Mouse (Mus musculus): Measurements from ENCODE around the gene Mex3a. TPM values are rescaled to one million over a fixed set of nuclear protein-coding genes. Genes with fewer than 3 reads are reported as not detected.
A peak's percentile ranks its signal among the peaks of the same experiment; 100 is the strongest.

Mex3a gene
- total RNA-seq, 2 experiments from 2014 or later: 3.4 to 6.3 TPM

DNA sequence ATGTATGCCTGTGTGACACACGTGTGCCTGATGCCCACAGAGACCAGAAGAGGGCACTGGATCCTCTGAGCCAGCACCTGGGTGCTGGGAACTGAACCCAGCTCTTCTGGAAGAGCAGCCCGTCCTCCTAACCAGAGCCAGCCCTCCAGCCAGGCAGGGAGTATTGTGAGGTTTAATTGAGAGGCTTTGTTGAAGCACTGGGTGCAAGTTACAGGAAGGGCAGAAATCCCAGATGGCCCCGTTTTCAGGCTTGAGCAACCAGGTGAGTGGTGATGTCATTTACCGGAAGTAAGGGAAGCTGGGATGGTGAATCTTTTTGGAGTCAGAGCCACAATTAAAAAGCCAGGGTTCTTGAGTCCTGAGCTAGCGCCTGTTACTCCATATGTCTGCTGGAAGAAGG is 7.2 kb upstream of the Mex3a start:
- intact Hi-C loops (cut with DNase I): no loop called here
- no peak for DNase-seq

DNA sequence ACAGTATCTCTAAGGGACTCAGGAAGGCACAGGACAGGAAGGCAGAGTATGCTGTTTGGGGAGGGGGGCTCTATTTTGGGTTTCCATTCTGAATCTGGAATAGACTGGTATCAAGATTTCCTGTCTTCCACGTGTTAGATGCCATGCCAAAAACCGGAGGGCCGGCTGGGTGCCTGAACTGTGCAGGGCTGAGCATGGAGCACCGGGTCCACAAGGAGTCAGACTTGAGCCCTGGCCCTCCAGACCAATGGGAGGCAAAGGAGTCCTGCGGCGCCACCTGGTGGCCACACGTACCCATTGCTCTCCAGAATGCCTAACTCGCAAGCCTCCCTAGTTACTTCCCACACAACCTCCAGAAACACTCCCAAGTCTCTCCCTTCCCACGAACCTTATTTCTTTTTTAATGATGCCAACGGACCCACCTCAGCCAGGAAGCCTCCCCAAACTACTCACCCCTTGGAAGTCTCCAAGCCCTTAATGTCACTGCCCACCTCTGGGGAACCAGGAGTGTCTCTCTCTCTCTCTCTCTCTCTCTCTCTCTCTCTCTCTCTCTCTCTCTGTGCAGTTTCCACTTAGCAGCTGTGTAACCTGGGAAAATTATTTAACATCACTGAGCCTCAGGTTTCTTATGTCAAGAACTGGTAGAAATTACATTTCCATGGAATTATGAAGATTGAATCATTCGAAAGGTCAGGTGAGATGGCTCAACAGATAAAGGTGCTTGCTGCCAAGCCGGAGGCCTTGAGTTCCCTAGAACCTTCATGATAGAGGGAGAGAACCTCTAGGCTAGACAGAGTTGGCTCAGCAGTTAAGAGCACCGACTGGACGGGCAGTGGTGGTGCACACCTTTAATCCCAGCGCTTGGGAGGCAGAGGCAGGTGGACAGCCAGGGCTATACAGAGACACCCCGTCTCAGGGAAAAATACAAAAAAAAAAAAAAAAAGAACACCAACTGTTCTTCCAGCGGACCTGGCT is 5.8 kb upstream of the Mex3a start:
- DNase-seq: peak; percentile 88 to 92
- intact Hi-C loops (cut with DNase I): loop anchor here (1.0 to 2.0 kb wide), 2 partner anchors 41 to 120 kb away; no protein-coding TSS in a partner anchor

DNA sequence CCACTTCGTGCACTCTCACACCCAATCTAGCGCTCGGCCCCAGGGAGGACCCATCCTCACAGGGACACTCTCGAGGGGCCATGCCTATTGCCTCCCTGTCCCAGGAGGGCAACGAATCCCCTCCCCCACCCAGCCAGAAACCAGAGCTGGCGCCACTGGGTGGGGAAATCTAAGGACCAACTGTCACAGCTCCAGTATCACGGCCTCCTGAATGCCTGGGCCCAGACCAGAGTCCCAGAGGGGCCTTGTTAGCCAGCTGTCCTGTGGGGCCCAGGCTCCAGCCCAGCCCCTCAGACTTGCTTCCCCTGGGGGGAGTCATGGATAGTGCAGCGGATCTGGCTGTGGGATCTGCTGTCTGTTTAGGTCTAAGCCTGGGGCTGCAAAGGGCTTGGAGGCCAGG is 4.6 kb upstream of the Mex3a start:
- no peak for DNase-seq
- intact Hi-C loops (cut with DNase I): loop anchor here (2.0 kb wide), 1 partner anchor 121 kb away; no protein-coding TSS in a partner anchor

DNA sequence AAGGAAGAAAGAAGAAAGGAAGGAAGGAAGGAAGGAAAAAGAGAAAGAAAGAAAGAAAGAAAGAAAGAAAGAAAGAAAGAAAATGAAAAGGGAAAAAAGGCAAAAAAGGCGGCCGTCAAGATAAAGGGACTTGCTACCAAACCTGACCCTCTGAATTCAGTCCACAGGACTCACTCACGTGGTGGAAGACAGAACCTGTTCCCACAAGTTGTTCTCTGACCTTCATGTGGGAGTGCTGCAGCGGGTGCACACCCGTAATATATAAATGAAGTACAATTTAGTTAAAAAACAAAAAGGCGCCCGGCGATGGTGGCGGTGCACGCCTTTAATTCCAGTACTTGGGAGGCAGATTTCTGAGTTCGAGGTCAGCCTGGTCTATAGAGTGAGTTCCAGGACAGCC is 3.5 kb upstream of the Mex3a start:
- no peak for DNase-seq
- intact Hi-C loops (cut with DNase I): no loop called here

DNA sequence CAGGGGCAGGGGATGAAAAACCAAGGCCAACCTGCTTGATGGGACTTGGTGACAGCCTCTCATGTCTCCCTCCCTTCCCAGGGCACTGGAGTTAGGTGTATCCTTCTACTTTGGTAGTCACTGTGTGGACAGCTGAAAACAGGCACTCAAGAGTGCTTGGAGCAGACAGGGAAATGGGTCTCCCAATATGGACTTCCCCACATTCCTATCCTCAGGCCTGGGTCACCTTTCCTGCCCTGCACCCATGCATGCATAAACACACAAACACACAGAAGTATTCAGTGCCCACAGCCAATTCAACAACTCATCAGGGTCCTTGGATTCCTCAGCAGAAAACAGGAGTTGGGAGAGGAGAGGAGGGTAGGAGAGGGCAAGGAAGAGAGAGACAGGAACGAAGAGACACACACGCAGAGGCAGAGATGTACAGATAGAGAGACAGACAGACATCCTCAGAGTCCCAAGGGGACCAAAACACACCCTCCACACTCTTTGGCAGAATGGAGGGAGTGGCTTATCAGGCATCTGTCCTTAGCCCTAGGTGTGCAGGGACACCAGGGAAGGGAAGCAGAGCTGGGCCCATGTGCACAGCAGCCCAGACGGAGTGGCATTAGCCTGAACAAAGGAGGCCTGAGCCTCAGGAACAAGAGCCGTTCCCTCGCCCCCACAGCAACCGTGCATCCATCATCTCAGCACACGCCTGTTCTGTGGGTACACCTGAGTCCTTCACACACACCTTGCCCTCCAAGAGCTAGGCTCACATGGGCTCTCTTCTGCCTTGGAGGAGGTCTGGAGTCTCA is 2.8 kb upstream of the Mex3a start:
- no peak for DNase-seq
- intact Hi-C loops (cut with DNase I): no loop called here

DNA sequence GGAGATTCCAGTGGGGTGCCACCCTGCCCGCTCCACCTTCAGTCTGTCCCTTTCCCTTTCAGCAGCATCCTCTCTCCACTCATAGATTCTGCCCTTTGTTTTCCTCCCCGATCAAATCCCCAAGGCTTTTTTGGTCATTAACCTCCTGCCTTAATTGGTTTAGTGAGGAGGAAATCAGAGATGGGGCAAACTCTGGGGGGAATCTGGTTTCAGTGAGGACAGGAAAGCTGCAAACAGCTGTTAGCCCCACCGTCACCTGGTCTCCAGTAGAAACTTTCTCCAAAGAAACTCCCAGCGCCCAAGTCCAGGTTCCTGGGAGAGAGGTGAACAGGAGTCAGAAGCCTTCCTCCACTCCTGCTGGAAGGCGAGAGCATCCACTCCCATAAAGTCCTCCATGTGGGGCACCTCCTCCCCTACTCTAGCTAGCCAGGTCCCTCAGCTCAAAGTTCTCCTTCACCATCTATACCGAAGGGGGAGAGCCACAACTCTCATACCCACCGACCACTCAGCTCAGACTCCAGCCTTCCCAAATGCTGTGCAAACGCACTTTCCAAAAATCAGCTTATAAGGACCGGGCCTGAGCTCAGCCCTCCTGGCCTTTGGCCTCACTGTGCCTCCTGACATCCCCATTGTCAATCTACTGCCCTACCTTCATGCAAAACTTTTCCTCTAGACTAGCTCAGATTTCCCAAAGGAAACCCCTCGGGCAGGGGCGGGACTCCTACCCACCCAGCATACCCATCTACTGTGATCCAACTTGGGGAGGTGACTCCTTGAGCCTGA is 1.9 kb upstream of the Mex3a start:
- intact Hi-C loops (cut with DNase I): no loop called here
- DNase-seq: no peak

DNA sequence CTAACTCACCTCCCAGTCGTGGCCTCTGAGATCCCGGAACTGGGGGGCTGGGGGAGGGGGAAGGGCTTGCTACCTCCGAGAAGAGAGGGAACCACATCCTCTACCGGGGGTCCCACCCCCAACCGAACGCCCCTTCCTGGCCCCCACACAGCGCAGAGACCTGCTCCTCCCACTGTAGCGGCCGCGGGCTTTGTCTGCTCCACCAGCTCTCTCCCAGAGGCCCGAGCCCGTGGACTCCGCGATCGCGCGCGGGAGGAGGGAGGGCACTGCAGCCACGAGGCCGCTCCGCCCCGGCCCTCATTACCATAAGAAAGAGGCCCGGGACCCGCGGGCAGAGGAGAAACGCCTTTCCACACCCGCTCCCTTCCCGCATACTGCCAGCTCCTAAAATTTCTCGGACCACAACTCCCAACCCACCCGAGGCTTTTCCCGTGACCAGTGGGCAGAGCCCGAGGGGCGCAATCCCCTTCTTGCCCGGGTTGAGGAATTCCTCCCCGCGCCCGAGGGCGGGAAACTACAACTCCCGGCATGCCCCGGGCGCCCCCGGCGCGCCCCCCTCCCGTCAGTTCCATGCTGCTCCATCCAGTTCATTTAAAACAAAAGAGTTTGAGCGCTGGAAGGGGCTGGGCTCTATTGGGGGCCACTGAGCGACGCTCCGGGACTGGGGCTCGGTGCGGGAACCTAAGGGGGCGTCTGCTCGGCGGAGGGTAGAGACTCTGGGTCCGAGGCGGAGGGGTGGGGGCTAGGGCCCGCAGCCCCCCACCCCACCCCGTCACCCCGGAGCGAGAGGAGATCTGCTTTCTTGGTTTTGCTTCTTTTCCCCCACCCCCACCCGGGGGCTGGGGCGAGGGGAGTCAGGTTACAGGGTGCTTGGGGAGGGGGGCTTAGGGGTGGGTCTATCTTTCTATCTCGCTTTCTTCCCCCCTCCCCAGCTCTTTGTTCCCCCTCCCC is 572 bp upstream of the Mex3a start:
- intact Hi-C loops (cut with DNase I): no loop called here
- DNase-seq: peak; percentile 92

DNA sequence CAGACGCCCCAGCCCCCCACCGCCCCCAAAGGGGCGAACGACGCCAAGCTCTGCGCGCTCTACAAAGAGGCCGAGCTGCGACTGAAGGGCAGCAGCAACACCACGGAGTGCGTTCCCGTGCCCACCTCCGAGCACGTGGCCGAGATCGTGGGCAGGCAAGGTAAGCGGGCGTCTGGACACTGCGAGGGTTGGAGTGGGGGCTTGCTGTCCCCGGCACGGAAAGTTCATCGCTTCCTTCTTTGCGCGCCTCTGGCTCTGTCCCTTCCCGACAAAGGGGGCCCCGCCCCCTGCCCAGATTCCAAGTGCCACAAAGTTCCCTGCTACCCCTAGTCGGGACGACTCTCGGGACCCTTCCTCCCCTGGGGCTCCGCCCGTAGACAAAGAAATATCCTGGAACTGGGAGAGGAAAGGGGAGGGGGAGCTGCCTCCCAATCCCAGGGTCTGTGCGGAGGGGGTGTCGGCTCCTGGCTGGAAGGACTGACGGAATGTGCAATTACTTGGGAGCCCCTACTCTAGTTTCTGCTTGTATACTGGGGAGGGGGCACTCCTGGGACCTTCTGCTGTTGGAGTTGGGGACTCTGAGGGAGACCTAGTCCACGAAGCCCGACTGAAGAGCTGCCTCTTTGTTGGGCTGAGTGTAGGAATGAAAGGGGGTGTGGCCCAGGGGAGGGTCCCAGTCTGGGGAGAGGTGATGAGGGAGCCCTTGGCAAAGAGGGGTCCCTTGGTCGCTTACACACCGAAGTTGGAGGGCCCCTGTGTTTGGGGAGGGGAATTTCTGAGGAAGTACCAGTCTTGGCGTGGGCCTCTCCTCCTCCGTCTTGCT is 705 bp downstream of the Mex3a start:
- DNase-seq: peak in 1 of 2 experiments; percentile 32
- intact Hi-C loops (cut with DNase I): no loop called here

DNA sequence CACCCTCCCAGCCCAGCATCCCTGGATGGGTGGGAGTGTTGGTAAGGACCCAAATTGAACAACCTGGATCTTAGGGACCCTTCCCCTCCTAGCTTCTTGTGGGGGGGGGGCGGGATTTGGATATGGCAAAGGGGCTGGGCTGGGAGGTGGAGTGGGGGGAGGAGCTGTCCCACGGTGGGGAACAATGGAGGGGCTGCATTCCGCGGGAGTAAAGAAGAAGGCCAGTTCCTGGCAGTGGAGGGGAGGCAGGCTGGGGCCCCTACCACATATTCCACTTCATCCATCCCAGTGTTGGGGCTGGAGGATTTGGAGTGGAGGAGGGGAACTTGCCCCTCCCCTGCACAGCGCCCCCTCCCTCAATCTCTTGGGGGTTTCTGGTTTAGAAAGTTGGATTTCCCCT is 1.5 kb downstream of the Mex3a start:
- intact Hi-C loops (cut with DNase I): no loop called here
- DNase-seq: no peak

DNA sequence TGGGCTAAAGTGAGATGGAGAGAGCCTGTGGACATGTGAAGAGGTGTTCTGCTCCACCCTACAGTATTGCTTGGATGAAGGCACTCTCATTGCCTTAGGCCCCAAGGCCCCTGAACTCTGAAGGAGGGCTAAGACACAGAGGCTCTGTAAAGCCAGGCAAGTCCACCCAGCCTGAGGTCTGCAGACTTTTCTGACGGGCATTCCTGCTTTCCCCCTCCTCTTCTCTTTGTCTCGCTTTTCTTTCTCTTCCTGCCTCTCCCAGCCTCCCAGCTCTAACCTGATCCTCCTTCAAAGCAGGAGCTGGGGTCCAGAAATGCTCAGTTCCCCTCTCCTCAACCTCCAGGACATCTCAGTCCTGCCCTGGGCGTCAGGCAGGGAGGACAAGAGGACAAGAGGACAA is 2.8 kb downstream of the Mex3a start:
- DNase-seq: no peak
- intact Hi-C loops (cut with DNase I): no loop called here

DNA sequence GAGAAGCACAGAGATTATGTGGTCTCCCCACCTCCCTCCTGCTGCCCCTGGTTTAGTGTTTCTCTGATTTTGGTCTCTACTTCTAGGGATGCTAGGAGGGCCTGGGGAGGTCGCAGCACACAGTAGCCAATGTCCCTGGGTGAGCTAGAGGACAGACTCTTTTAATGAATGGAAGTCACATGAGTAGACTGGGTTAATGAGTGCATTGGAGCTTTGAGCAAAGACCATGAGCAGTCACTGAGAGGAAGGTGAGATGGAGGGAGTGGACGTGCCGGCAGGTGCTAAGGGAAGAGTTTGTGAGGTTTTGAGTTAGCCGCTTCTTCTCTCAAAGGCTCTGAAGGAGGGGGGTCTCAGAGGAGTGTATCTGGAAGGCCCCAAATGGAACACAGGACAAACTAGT is 3.3 kb downstream of the Mex3a start:
- DNase-seq: no peak
- intact Hi-C loops (cut with DNase I): no loop called here

DNA sequence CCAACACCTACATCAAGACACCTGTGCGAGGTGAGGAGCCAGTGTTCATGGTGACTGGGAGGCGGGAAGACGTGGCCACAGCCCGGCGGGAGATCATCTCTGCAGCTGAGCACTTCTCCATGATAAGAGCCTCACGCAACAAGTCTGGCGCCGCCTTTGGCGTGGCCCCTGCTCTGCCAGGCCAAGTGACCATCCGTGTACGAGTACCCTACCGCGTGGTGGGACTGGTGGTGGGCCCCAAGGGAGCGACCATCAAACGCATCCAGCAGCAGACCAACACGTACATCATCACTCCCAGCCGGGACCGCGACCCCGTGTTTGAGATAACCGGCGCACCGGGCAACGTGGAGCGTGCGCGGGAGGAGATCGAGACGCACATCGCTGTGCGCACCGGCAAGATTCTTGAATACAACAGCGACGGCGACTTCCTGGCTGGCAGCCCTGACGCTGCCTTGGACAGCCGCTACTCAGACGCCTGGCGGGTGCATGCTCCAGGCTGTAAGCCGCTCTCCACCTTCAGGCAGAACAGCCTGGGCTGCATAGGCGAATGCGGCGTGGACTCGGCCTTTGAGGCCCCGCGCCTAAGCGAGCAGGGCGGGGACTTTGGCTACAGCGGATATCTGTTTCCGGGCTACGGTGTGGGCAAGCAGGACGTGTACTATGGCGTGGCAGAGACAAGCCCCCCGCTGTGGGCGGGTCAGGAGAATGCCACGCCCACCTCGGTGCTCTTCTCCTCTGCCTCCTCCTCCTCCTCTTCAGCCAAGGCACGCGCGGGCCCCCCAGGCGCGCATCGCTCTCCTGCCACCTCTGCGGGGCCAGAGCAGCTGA is 4.1 kb downstream of the Mex3a start:
- intact Hi-C loops (cut with DNase I): no loop called here
- DNase-seq: peak; percentile 76 to 80

DNA sequence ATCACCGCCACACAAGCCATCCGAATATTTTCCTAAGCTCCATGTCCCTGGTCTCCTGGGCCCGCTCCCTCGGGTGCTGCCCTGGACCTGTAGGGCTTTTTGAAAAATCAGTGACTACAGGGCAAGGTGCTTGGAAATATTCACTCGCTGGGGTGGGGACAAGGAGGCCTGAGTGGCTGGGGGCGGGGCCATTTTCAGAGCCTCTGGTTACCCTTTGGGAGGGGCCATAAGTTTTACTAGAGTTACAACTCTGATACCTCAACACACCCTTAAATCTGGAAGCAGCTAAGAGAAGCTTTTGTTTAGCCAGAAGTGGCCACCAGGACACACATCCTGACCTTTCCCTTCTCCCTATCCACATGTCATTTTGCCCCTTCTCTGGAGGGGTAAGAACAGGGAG is 5.0 kb downstream of the Mex3a start:
- intact Hi-C loops (cut with DNase I): no loop called here
- DNase-seq: no peak

DNA sequence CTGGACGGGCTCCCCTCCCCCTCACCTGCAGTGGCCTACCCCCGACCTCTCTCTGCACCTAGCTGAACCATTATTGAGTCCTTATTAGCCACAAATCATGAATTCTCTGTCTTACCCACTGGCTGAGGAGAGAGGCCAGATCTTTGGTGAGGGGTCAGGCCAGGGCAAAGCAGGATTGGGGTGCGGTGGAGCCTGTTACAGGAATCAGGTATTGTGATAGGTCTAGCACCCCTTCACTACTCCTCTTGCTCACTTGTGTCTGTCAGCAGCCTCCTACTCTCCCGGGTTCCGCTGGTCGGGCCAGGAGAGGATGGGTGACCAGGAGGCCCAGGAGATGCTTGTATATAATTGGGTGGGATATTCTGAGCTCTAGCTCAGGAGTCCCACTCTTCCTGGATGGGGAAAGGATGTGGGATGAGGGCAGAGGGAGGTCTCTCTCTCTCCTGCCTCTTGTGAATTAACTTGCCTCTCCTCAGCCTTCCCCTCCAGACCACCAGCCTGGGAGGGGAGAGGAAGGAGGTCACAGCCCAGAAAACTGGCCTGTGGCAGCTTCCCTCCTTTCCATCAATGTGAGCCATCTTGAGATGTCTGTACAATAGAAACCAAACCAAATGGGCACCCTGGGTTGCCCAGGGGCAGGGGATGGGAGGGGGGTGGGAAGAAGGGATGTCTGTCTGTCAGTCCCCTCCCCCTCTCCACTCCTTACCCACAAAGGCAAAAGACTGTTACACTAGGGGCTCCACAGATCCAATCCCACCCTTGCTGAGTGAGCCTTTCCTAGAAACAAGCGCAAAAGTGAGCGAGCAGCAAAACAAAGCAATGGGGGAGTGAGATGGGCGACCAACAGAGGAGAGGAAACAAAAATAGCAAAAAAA is 6.3 kb downstream of the Mex3a start:
- intact Hi-C loops (cut with DNase I): no loop called here
- DNase-seq: no peak

DNA sequence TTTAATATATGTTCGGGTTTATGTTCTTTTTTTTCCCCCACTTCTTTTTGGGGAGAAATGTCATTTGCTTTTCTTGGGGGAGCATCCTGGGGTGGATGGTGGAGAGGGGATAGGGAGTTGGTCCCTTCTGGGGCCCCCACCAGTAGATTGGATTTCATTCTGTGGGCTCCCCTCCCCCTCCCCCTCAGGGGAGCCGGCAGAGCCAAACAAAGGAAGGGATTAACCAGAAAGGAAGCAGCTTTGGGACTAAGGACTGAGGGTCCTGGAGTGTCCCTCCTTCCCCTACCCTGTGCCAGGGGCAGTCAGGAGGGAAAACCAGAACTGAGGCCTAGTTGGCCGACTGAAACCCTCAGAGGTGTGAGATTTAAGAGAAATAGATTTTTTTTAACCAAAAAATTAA is 7.2 kb downstream of the Mex3a start:
- no peak for DNase-seq
- intact Hi-C loops (cut with DNase I): no loop called here

DNA sequence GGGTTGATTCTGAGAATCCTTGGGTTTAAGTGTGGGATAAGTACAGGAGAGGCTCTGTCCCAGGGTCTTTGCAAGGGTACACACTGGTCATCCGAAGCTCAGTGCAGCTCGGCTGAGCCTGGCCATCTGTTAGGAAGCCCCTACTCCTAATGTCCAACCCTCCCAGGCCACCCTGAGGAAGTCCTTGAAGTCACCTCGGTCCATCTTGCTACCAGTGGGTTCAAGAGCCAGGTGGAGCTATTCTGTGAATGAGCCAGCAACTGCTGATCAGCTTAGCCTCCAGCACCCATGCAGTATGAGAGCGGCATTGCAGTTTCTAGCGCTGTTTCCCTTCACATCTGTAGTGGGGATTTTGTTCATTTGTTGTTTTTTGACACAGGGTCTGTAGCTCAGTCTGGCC is 7.9 kb downstream of the Mex3a start:
- no peak for DNase-seq
- intact Hi-C loops (cut with DNase I): no loop called here
